Mouse (Mus musculus): ENCODE measurements around the gene Ndufs8.

Gene Ndufs8

GRCm38 (mm10) chr19:3935032-3935895 is 22.7 kb upstream of the Ndufs8 start, which contains the start of gene Unc93b1:
Unc93b1 (plus strand) TSS chr19:3935186.
- intact Hi-C loops (cut with DNase I) = no loop called here

DNA sequence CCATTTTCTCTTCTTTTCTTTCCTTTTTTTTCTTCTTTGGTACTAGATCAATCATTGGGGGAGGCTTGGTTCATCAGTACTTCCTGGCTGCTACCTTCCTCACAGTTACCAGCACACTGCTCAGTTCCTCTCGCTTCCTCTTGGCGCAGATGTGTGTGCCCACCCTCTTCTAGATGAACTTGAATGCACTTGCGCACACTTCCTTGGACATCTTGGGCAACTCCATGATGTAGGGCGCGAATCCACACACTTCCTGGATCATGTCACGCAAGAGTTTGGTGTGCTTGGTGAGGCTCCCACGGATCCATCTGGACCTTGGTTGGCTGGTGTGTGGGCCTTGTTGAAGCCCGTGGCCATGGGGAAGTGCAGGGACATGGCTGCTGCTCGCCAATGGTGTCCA is 19.1 kb upstream of the Ndufs8 start:
- intact Hi-C loops (cut with DNase I) = no loop called here

- intact Hi-C loops (cut with DNase I) = no loop called here
Measured at GRCm38 (mm10) chr19:3930262-3931057, 17.9 kb upstream of the Ndufs8 start.

DNA sequence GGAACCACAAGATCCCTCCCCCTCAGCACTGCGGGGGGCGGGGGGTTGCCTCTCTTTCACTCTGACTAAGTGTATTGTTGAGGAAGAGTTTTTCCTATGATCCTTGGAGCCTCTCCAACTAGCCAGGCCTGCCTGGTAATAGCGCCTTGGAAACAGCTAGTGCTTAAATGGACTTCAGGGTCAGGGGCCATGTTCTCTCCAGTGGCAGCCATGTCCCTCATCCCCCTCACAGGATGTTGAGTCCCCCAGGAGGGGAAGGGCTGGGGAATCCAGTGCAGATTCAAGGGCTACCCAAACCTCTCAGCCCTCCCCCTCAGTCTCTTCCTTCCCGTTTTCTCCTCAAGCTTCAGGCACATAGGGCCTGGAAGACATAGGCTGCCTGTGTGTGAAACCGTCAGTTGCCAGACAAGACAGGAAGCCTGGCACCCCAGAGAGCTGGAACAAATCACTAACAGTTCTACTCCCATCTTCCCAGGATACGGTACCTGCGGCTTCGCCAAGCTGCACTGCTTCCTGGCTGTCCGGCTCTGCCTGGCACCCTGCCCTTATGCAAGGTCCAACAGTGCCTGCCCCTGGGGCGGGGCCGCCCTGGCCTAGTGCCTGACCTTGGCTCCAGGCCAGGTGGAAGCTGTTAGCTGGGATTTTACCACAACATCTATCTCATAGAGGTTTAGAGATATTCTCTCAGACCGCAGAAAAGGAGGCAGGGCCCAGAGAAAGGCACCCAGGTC is 16.8 kb upstream of the Ndufs8 start, which contains the start of gene Aldh3b1:
Aldh3b1 (minus strand) TSS at position 598 of the 731 bp plus-strand sequence.
- intact Hi-C loops (cut with DNase I) = no loop called here

- intact Hi-C loops (cut with DNase I) = no loop called here
Measured at GRCm38 (mm10) chr19:3928779-3929178, 16.2 kb upstream of the Ndufs8 start.

DNA sequence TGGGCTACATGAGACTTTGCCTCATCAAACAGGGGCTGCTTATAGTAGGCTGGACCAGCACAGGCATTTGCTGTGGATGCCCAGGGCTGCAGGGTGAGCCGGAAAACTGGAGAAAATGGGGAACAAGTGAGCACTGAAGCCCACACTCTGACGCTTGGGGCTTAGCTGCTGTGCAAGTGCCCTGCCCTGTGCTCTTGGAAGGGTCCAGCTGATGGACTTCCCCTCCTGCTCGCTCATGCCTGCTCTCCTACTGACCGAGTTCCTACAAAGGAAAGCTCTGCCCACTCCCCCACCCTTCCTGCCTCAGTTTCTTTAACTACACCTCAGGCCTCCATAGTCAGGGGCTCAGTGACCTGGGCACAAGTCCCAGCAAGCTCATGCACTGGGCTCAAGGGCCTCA is 15.4 kb upstream of the Ndufs8 start:
- intact Hi-C loops (cut with DNase I) = no loop called here

- intact Hi-C loops (cut with DNase I) = no loop called here
Measured at GRCm38 (mm10) chr19:3926685-3927084, 14.1 kb upstream of the Ndufs8 start.

DNA sequence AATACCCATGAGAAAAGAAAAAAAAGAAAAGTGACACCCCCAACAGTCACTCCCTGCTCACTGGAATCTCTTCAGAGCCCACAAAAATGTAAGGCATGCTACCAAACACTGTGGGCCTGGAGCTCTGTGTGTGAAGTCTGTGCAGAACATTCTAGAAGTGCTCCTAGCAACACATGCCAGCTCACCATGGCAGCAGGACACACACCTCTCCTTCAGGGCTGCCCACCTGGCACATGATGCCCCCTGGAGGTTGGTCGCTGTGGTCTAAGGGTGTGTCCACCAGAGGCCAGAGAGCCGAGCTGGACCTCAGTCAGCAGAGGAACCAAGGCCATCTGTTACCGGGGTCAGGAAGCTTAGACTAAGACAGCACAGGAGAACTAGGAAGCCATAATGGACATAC is 13.7 kb upstream of the Ndufs8 start:
- intact Hi-C loops (cut with DNase I) = no loop called here

DNA sequence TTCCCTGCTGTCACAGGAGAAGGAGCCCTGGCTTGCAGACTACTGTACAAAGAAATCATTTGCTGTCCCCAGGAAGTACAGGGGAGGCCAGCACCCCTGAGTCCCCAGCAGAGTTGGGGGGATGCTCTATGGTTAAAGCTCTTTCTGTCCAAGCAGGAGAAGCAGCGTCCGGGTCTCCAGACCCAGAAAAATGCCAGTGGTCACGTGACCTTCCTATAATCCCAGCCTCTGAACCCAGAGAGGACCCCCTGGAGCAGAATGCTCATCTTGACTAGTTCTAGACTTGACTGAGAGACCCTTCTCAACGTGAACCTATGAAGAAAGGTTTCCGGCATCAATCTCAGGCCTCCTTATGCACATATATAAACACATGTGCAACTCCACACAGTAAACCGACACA is 13.3 kb upstream of the Ndufs8 start:
- intact Hi-C loops (cut with DNase I) = no loop called here

DNA sequence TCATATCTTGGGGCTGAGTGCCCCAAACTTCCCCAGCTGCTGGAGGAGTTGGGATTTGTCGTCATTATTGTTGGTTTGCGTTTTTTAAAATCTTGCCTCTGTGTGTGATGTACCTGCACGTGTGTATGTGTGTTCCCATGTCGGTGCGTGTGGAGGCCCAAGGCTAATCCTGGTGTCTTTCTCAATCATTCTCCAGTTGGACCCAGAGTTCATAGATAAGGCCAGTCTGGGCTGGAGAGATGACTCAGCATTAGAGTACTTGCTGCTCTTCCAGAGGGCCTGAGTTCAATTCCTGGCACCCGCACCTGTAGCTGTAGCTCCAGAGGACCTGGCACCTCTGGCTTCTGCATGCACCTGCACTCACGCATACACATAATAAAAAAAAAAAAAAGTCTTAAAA is 12.3 kb upstream of the Ndufs8 start:
- intact Hi-C loops (cut with DNase I) = no loop called here

DNA sequence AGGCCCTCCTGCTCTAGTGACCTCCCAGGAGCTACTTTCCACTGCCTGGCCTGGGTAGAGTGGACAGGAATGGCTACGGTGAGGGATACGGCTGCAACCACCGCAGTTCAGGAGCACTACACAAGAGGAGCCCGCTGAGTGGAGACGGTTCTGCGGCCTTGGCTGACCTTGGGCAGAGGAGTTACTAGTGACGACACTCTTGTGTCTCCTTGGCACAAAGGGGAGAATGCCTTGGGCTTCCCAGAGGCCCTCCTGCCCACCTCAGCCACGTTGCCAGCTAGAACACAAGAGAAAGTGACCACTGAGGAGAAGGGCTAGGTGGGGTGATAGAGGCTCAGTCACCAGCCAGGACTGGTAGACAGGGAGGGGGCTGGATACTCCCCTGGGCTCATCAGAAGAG is 11.6 kb upstream of the Ndufs8 start:
- intact Hi-C loops (cut with DNase I) = no loop called here

DNA sequence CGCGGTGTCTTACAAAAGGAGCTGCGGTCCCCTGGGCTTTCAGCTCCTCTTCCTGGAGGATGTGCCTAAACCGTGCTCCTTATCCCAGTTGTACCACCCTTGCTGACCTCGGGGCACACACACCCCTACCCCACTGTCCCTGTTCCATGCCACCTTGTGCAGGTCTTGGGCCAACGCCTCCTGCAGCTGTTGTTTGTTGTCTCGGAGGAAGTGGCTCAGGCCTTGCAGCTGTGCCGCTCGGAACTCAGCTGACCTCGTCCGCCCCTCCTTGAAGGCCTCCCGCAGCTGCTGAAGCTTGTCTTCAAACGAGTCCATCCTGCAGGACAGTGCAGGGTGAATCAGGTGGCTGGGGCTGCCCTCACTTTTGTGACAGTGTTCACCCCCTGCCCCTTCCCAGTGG is 11.0 kb upstream of the Ndufs8 start:
- intact Hi-C loops (cut with DNase I) = no loop called here

GRCm38 (mm10) chr19:3922661-3923371 is 10.2 kb upstream of the Ndufs8 start:
- intact Hi-C loops (cut with DNase I) = no loop called here

DNA sequence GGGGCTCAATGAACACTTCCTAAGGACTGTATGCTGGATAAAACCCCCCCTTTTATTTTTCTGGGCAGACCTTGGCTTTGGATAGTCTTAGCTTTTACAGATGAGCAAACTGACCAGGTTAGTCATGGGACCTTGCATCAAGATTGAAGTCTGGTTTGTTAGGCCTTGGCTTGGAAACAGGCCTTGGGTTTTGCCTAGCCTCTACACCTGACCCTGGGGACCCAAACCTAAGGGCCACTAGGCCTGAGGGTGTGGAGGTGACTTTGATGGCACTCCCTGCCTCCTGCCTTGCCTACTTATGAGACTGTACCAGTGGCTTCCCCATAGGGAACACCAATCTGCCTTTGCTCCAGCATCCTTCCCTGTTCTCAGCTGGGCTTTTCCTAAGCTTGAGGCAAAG is 7.4 kb upstream of the Ndufs8 start:
- intact Hi-C loops (cut with DNase I) = no loop called here

DNA sequence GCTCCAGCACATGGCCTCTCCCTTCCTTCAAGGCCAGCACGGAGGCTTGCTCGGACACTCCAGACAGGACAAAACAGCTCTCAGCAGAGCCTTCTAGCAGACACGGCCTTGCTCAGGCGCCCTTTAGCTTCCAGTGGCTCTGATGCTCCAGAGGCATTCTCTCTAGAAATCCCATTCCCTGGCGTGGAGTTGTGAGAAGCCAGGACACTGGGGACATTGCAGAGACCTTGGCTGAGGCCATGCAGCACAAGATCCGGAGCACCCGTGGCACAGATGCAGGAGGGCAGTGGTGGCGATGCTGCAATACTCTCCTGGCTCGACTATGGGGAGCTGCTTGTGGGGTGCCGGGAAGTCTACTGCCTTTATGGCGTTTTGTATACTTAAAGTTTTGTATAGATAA is 4.2 kb upstream of the Ndufs8 start:
- intact Hi-C loops (cut with DNase I) = no loop called here

- intact Hi-C loops (cut with DNase I) = no loop called here
Measured at GRCm38 (mm10) chr19:3914535-3914934, 2.0 kb upstream of the Ndufs8 start.

DNA sequence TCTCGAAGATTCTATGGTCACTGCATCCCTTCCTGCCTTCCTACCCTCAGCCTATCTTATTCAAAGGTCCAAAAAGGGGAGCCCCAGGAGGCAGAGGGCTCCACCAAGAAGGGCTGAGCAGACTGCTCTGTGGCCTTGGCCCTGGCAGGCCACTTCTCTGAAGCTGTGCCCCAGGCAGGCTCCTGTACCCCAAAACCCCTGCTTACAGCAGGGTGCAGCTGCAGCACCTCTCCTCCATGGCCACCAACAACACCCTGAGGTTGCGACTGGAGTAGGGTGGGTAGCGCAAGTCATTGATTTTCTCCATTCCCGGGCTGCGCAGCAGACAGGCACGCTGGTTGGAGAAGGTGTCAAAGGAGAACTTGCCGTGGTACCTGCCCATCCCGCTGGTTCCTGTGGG is 1.1 kb upstream of the Ndufs8 start:
- intact Hi-C loops (cut with DNase I) = no loop called here

DNA sequence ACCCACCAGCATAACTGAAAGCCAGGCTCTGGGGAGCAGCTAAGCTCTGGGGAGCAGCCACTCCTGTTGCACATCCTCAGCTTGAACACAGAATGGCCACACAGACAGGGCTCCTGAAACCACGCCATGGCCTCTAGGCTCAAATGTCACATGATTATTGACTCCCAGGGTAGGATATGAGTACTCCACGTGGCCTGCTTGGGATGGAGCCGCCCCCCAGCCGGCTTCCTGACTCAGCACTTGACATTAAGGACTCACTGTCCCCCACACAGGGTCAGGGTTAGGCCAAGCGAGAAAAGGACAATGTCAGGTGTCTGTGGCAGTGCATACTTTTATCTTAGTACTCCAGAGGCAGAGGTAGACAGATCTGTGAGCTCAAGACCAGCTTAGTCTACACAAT is 2.4 kb downstream of the Ndufs8 start:
- intact Hi-C loops (cut with DNase I) = no loop called here

- intact Hi-C loops (cut with DNase I) = no loop called here
Measured at GRCm38 (mm10) chr19:3907876-3908660, 4.5 kb downstream of the Ndufs8 start.
